Mouse (Mus musculus) mouse embryonic stem cell (cell line): ENCODE measurements at regions not wholly inside any gene's neighbourhood (a gene's known extent, or its start where the extent isn't known, plus 50 kb on each side); places are given as distances from the start of the nearest gene placed in this dataset.

Source experiments
- in situ Hi-C, 2 experiments: fragments of 300-500 bp; cut with MboI; formaldehyde crosslinking; loops; 1 replicate in 1 of 2; 3 replicates in 1 of 2; pipeline ENCODE4 v1.14.3; 2019 to 2020; ENCODE audit warnings: low sequenced_read_pairs in 2 of 2, low pct_unique_long_range_greater_than_20kb in 1 of 2, mixed read lengths in 1 of 2; ENCODE audit not compliant: unreplicated experiment in 1 of 2

- in situ Hi-C loops, result no loop called here
These were observed 228.6 kb upstream of the Gk2 start for GRCm38 (mm10) chr5:97685443-97685842.

DNA sequence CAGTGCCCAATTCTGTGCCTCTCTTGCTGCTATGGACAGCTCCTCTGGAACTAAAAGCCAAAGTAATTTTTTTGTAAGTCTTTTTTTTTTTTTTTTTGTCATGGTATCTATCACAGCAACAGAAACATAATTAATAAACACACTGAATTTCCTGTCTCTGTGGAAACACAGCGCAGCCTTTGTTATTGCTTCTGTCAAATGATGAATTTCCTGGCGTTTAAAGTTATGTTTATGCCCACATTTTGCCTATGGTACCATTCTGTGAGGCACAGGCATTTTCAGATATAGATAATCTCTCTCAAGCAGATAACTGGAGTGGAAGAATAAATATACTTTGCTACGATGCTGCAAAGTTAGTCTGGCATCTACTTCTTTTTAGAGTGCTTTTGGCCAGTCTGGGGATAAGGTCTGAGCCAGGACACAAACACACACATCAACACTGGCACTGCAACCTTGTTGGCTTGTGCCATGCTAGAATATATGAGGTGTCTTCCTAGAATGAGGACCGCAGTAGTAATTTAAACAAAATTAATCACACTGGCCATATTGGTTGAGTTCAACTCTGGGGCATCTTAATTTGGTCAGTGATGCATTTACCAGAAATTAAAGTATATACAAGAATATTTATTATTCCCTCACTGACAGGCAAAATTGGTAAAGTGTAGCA lies 227.9 kb upstream of the Gk2 start:
- in situ Hi-C loops, result no loop called here

GRCm38 (mm10) chr5:97669726-97670125 lies 212.9 kb upstream of the Gk2 start:
- in situ Hi-C loops, result no loop called here

- in situ Hi-C loops, result no loop called here
These were observed 199.5 kb upstream of the Gk2 start for GRCm38 (mm10) chr5:97656167-97656924.

DNA sequence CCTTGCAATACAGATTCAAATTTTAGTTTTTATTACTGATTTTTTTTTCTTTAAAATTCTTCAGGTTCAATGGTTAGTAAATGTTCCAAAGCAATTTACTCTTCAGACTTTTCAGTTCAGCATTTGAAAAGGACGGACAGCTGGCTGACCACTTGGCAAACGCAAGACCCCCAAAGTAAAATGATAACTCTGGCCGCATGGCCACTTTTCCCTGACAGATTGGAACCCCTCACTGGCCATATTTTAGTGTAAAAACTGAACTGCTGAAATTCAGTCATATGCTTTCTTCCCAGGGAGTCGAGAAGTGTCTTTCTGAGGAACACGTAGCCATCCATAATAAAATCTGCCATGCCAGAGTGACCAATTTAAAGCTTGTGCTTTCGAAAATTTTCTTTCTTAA lies 198.4 kb upstream of the Gk2 start:
- in situ Hi-C loops, result no loop called here

DNA sequence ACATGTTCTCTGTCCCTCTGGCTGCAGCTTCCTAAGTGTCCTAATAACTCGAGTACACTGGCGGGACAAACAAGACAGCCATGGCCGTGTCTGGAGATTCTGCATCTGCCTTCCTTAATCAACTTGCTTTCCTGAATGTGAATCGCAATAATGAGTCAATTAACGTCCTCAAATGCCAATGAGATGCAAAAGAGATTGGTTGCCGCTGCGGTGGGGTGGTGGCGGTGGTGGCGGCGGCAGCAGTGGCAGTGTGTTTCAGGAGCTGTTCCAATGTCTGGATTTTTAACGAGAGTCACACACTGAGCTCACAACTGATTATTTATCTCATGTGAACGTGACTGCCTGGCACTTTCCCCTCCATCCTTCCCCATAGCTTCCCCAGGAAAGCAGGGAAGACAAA lies 197.6 kb upstream of the Gk2 start:
- in situ Hi-C loops, result no loop called here

GRCm38 (mm10) chr5:97642251-97642650 lies 185.4 kb upstream of the Gk2 start:
- in situ Hi-C loops, result no loop called here

DNA sequence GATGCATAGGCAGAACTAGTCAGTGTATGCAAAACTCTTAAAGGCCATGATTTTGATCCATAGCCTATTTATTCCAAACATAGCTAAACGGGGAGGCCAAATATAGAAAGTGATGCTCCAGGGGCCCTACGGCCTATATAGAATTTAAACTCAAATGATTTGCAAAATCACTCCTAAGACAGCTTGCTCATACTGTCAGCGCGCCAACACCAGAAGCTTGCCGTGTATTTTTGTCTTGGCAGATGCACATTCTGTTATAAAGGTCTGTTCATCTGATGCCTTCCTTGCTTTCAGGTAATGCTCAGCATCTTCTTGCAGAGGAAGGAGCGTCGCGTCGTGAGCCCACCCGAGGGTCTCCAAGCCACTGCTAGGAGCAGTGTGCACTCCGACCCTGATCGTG lies 184.8 kb upstream of the Gk2 start:
- in situ Hi-C loops, result no loop called here

GRCm38 (mm10) chr5:97636357-97636756 lies 179.5 kb upstream of the Gk2 start:
- in situ Hi-C loops, result no loop called here

DNA sequence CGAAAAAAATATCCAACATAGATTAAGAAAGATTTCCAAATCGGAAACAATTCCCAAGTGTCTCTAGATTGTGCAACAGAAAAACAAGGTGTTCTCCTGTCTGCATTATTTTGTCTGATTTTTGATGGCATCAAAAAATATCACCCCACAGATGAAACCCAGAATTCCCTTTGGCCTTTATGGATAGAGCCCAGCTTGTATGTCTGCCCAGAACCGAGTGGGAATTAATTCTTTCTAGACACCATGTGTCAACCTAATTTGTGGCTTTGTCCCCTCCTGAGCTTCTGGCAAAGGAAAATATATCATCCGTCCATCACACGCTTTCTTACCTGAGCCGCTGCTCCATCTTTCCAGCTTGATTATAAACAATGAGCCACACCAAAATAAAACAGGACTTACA lies 176.9 kb upstream of the Gk2 start:
- in situ Hi-C loops, result no loop called here

DNA sequence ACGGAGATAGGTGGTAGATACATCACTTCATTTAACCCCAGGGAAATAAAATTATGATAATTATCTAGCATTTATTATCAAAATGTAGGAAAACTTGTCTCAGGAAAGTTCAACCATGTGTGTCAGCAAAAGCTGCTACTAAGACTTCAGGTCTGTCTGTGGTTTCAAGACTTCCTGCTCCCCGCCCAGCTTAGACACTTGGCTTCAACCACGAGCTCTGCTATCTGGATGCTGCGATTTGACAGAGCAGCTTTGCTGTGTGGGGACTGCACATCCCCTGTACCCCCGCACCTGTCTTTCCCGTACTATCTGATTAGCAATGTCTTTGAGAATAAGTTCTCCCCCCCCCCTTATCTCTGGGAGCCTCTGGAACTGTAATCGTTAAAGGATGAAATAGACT lies 176.0 kb upstream of the Gk2 start:
- in situ Hi-C loops, result no loop called here

DNA sequence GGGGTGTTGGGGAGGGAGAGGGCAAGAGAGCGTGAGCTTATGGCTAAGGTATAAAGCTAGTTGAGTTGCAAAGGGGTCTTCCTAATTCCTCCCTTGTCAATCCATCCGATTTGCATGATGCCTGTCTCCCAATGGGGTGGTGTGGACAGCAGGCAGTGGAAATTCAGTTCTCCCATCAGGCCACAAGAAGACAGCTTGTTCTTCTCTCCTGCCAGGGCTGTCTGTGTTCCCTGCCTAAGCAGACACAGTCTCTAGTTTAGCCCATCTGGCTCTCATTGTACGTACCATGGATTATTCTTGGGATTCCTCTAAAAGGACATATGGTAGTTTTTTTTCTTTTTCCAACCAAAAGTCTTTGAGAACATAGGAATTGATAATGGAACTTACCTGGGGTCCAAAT lies 168.4 kb upstream of the Gk2 start:
- in situ Hi-C loops, result no loop called here

DNA sequence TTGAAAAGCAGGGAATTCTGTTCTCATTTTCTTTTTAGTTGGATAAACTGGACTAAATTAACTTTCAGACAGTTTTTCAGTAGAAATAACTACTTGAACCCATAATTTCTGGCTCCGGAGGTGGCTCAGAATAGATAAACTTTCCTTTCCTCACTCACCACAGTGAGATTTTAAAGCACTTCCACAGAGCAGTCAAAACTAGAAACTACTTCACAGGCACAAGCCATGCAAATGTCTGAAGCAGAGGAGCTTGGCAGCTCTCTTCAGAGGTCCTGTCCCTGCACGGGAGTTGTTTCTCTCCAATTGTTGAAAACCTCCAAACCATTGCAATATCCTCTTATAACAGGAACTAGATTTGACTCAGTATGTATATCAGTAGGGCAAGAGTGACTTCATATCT lies 163.1 kb upstream of the Gk2 start:
- in situ Hi-C loops, result no loop called here

- in situ Hi-C loops, result no loop called here
These were observed 161.6 kb upstream of the Gk2 start for GRCm38 (mm10) chr5:97618411-97618810.

DNA sequence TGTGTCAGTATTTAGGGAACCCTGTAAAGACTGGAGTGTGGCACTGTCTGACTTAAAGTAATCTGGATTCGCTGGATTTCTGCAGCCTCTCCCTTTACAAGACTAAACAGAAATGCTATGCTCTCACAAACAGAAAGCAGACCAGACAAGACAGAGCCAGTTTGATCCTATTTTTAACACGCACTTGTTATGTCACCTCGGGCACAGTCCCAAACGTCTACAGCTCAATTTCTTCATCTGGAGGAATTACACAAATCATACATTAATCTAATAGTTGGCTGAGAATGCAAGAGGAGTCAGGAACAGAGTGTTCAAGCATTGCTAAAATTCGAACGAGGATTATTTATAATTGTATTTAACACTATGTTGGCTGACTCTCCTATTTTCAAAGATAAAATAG lies 145.4 kb upstream of the Gk2 start:
- in situ Hi-C loops, result no loop called here

DNA sequence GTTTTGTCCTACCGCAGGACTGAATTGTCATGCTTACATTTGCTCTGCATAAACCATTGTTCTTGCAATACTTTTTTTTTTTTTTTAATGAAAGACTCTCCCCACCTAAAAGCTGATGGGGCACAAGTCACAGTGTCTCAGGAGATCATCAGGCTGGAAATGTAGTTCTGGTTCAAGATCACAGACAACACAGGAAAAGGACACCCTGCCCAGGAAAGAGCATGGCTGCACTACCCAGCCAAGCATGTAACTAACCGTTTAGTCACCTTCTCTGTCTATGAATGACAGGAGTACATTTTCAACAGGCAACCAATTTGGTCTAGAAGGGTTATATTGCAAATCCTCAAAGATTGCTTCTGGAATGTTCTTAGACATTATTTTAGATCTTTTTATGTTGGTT lies 144.6 kb upstream of the Gk2 start:
- in situ Hi-C loops, result no loop called here

DNA sequence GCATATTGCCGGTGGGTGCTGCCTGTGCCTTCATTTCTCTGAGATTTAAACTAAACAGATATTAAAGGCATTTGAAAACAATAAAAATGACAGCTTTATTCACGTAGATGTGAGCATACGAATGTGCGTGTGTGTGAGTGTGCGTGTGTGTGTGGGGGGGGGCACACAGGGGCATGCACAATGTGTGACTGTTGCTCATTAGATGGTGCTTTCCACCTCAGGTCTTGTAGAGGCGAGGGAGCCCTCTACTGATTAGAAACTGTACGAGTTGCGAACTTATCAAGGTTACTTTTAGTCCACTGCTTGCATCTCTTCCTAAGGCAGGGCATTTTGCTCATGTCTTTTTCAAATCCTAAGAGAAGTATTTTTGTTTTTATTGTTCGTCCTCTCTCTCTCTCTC lies 141.9 kb upstream of the Gk2 start:
- in situ Hi-C loops, result no loop called here

GRCm38 (mm10) chr5:97595916-97596315 lies 139.1 kb upstream of the Gk2 start:
- in situ Hi-C loops, result no loop called here

DNA sequence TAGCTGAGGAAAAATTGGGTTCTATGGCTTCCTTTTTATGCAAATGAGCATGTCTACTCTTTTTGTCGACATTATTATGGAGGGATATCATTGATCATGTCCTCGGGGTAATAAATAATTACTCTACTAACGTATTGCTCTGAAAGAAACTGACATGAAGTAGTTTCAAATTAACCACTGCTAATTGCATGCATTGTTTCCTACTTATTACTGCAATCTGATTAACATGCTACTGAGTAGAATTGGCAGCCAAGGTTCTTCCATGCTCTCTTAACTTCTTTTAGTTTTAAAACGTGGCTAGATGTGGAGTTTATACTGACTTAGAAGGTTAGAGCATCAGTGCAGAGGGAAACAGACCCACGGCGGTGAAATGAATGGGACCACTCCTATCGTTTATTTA lies 137.3 kb upstream of the Gk2 start:
- in situ Hi-C loops, result no loop called here

DNA sequence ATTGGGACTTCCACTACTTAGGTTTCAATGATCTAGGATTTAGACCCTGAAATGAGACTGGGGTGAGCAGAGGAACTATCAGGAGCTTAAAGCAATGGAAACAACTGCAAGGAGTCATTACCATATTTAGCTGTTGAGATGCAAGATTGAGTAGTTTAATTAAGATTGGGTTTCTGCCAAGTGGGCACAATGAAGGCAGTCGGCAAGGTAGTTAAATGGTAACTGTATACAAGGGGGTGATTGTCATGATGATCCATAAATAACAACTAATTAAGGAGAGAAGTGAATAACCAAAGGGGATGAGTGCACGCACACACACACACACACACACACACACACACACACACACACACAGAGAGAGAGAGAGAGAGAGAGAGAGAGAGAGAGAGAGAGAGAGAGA lies 125.7 kb upstream of the Gk2 start:
- in situ Hi-C loops, result no loop called here
